Mouse (Mus musculus) forebrain, embryonic 11.5 days (tissue): ENCODE measurements around the gene Sdccag8. TPM values are rescaled to one million over a fixed set of nuclear protein-coding genes. Genes with fewer than 3 reads are reported as not detected.

Experiments used
- ATAC-seq: fragments of 200-750 bp; cut with Nextera tagmentation; replicated peaks from 2 replicates; pipeline ENCODE4 v1.8.0; 2017; ENCODE audit warnings: moderate TSS enrichment; ENCODE audit not compliant: low FRiP score
- DNase-seq: peaks from one replicate; pipeline ENCODE4 v3.0.0-alpha.2; 2017; ENCODE audit warnings: low spot score
- H3K27ac ChIP-seq: fragments of 300-500 bp; sonication (generic); 2 replicates; pipeline ENCODE4 v1.5.1; 2014; ENCODE audit warnings: low read depth, low read length
- H3K27me3 ChIP-seq: fragments of 300-500 bp; sonication (generic); 2 replicates; pipeline ENCODE4 v1.6.1; 2014; ENCODE audit warnings: mild to moderate bottlenecking, low read length, mixed read lengths; ENCODE audit not compliant: control insufficient read depth, insufficient read depth
- H3K36me3 ChIP-seq: fragments of 300-500 bp; sonication (generic); 2 replicates; pipeline ENCODE4 v1.6.1; 2014; ENCODE audit warnings: mild to moderate bottlenecking, low read length, moderate library complexity, mixed read lengths; ENCODE audit not compliant: control insufficient read depth, insufficient read depth
- H3K4me1 ChIP-seq: fragments of 300-500 bp; sonication (generic); replicated peaks from 2 replicates; pipeline ENCODE4 v1.6.1; 2014; ENCODE audit warnings: low read length, mixed read lengths; ENCODE audit not compliant: control insufficient read depth, insufficient read depth
- H3K4me2 ChIP-seq: fragments of 300-500 bp; sonication (generic); 2 replicates; pipeline ENCODE4 v1.6.1; 2014; ENCODE audit warnings: low read depth, mild to moderate bottlenecking, low read length, moderate library complexity, mixed read lengths; ENCODE audit not compliant: severe bottlenecking
- H3K4me3 ChIP-seq: fragments of 300-500 bp; sonication (generic); 2 replicates; pipeline ENCODE4 v1.5.1; 2014; ENCODE audit warnings: low read depth, low read length
- H3K9ac ChIP-seq: fragments of 300-500 bp; sonication (generic); 2 replicates; pipeline ENCODE4 v1.6.1; 2014; ENCODE audit warnings: low read length
- H3K9me3 ChIP-seq: fragments of 300-500 bp; sonication (generic); 2 replicates; pipeline ENCODE4 v1.6.1; 2016; ENCODE audit warnings: low read length, mixed read lengths; ENCODE audit not compliant: control insufficient read depth
- WGBS: fragments of 180-500 bp; shearing (Covaris S2); extraction: QIAGEN DNeasy Blood & Tissue Kit; methylation state at CpG from one replicate; pipeline ENCODE4 v1.1.7; 2014; 5-methylcytosine and 5-hydroxymethylcytosine counted together
- polyA plus RNA-seq: library from polyadenylated mRNA; unstranded; fragments of >200 nt; fragmentation: Nextera tagmentation; extraction: Ambion mirVana; gene quantifications from 2 replicates; pipeline ENCODE4 v1.2.1, GENCODE M21; 2014

Sdccag8 gene
- polyA plus RNA-seq, 1 experiment from 2014 or later: 21.1 TPM

GRCm38 (mm10) chr1:176981511-176981910, 167.1 kb downstream of the Sdccag8 start:
- Histone ChIP-seq H3K4me1 (peaks cover 7% of the 10 kb centered on the region; the same call in 1 of the 2 replicates), H3K27me3 (no peaks in the 10 kb centered on the region), H3K4me3 (no peak overlapping the region), H3K4me2 (no peak overlapping the region), H3K9me3 (no peaks in the 10 kb centered on the region), H3K36me3 (no peaks in the 10 kb centered on the region), H3K27ac (no peak overlapping the region), H3K9ac (no peak overlapping the region)
- WGBS: 71% methylated on average over 2 of the region's 2 CpGs
- DNase-seq: no peak
- no peak for ATAC-seq

GRCm38 (mm10) chr1:176982671-176983070, 168.2 kb downstream of the Sdccag8 start:
- DNase-seq (no peak), ATAC-seq (no peak)
- Histone ChIP-seq H3K4me1 (peaks cover 7% of the 10 kb centered on the region; the same call in 1 of the 2 replicates), H3K4me3 (no peak overlapping the region), H3K9me3 (no peaks in the 10 kb centered on the region), H3K4me2 (no peak overlapping the region), H3K9ac (no peak overlapping the region), H3K36me3 (no peaks in the 10 kb centered on the region), H3K27ac (no peak overlapping the region), H3K27me3 (no peaks in the 10 kb centered on the region)
- 93% methylated on average over 8 of the region's 8 CpGs for WGBS

GRCm38 (mm10) chr1:176985691-176986090, 171.2 kb downstream of the Sdccag8 start:
- Histone ChIP-seq H3K4me1 (peaks cover 7% of the 10 kb centered on the region; the same call in 1 of the 2 replicates), H3K9ac (no peak overlapping the region), H3K4me3 (no peak overlapping the region), H3K4me2 (no peak overlapping the region), H3K27me3 (no peaks in the 10 kb centered on the region), H3K9me3 (no peaks in the 10 kb centered on the region), H3K36me3 (no peaks in the 10 kb centered on the region), H3K27ac (no peak overlapping the region)
- ATAC-seq: no peak
- no peak for DNase-seq
- WGBS: 71% methylated on average over 6 of the region's 6 CpGs

GRCm38 (mm10) chr1:176986275-176986674, 171.8 kb downstream of the Sdccag8 start:
- Histone ChIP-seq H3K9me3 (no peaks in the 10 kb centered on the region), H3K27ac (no peak overlapping the region), H3K4me3 (no peak overlapping the region), H3K4me2 (no peak overlapping the region), H3K27me3 (no peaks in the 10 kb centered on the region), H3K4me1 (peaks cover 7% of the 10 kb centered on the region; the same call in 1 of the 2 replicates), H3K36me3 (no peaks in the 10 kb centered on the region), H3K9ac (no peak overlapping the region)
- WGBS: 71% methylated on average over 6 of the region's 6 CpGs
- ATAC-seq: no peak
- DNase-seq: no peak

DNA sequence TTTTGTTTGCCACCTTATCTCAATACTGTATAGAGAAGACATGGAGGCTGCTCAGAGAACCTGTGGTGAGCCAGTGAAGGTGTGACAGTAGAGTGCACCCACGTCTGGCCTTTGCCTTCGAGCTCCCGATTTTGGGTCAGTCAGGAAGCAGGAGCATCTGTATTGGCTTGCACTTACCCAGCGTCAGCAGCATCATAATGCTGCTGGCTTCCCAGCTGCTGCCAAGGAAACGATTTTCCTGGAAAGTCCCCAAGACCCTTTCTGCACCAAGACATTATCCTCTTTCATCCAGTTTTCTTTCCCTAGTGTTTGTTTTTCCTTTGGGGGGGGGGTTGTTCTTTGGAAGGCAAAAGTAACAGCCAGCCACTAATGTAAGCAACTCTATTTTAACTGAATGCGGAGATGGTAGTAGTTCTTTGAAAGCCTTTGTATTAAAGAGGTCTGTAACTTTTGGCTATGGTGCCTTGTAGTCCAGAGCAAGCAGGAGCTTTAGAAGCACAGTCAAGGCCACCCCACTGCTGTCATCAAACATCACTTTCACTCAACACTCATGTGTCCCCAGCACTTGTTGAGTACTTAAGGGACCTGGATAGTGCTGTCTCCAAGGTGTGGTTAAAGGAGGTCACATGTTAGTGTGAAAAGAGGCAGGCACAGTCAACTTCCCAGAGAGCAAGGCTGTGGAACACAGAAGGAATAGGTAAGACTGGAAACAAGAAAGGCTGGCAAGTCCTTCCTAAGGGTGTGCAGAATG, 172.7 kb downstream of the Sdccag8 start:
- Histone ChIP-seq H3K27ac (no peak overlapping the region), H3K9ac (no peak overlapping the region), H3K4me1 (peaks cover 7% of the 10 kb centered on the region; the same call in 1 of the 2 replicates), H3K9me3 (no peaks in the 10 kb centered on the region), H3K4me3 (no peak overlapping the region), H3K4me2 (no peak overlapping the region), H3K27me3 (no peaks in the 10 kb centered on the region), H3K36me3 (no peaks in the 10 kb centered on the region)
- WGBS: 83% methylated on average over 6 of the region's 6 CpGs
- ATAC-seq (no peak), DNase-seq (no peak)

- H3K27me3 ChIP-seq: no peaks in the 10 kb centered on the region
- WGBS: 94% methylated on average over 4 of the region's 4 CpGs
- no peak overlapping the region for H3K4me3 ChIP-seq
- peaks cover 24% of the 10 kb centered on the region for H3K4me1 ChIP-seq
- no peak overlapping the region for H3K9ac ChIP-seq
- no peaks in the 10 kb centered on the region for H3K9me3 ChIP-seq
- no peaks in the 10 kb centered on the region for H3K36me3 ChIP-seq
- no peak overlapping the region for H3K27ac ChIP-seq
- ATAC-seq (no peak), DNase-seq (no peak)
- H3K4me2 ChIP-seq: no peak overlapping the region
These were observed 177.0 kb downstream of the Sdccag8 start for GRCm38 (mm10) chr1:176991473-176991872.

GRCm38 (mm10) chr1:176992517-176992916, 178.1 kb downstream of the Sdccag8 start:
- Histone ChIP-seq H3K36me3 (no peaks in the 10 kb centered on the region), H3K27me3 (no peaks in the 10 kb centered on the region), H3K4me2 (no peak overlapping the region), H3K4me1 (peaks cover 31% of the 10 kb centered on the region), H3K27ac (no peak overlapping the region), H3K9ac (no peak overlapping the region), H3K9me3 (no peaks in the 10 kb centered on the region), H3K4me3 (no peak overlapping the region)
- 18% methylated on average over 8 of the region's 8 CpGs for WGBS
- no peak for DNase-seq
- ATAC-seq: no peak

DNA sequence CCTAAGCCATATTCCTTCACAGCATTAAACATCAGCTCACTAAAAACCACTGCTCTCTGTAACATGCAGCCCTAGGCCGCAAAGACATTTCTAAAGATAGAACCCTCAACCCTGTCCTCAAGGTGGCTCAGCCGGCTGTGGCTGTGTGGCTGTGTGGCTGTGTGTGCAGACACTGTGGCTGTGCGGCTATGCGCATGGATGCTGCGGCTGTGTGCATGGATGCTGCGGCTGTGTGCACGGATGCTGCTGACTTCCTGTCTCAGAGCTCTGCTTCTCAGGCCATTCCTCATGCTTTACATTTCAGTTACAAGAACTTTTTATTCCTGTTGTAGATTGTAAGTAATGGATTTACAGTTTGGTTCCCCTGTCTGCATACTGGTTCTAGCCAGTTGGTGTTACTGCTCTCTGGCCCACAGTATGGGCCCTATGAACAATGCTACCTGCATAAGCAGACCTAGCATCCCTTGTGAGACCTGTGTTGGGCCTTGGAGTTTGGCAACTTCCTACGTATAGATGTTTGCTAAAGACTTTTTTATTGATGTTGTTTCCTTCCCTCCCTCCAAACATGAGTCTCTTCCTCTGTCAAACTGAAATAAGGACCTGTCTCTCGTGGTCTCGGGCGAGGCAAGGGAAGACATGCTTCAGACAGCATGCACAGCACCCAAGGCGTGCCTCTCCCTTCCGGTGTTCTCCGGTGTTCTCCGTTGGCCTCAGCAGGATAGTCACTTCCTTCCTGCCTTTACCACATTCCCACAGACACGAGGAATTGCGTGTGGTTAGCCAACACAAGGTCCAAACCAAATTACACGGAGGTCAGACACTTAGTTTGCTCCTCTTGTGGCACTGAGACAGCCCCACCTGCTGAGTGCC, 178.9 kb downstream of the Sdccag8 start:
- H3K9me3 ChIP-seq: no peaks in the 10 kb centered on the region
- peaks cover 40% of the 10 kb centered on the region for H3K4me1 ChIP-seq
- ATAC-seq (no peak), DNase-seq (no peak)
- 83% methylated on average over 18 of the region's 18 CpGs for WGBS
- peak overlapping the region; percentile 84 for H3K27ac ChIP-seq
- H3K36me3 ChIP-seq: no peaks in the 10 kb centered on the region
- H3K4me3 ChIP-seq: no peak overlapping the region
- peak overlapping the region; percentile 13; the same call in 1 of the 2 replicates for H3K9ac ChIP-seq
- no peak overlapping the region; the same call in 1 of the 2 replicates for H3K4me2 ChIP-seq
- no peaks in the 10 kb centered on the region for H3K27me3 ChIP-seq
